Mouse (Mus musculus) spleen, postnatal 10 days (tissue): ENCODE measurements around the gene Jam2.

Experiments used
- DNase-seq, 2 experiments: peaks; one replicate each; pipeline ENCODE4 v3.0.0; 2021 to 2022; ENCODE audit warnings: low spot score in 2 of 2

Jam2 gene

DNA sequence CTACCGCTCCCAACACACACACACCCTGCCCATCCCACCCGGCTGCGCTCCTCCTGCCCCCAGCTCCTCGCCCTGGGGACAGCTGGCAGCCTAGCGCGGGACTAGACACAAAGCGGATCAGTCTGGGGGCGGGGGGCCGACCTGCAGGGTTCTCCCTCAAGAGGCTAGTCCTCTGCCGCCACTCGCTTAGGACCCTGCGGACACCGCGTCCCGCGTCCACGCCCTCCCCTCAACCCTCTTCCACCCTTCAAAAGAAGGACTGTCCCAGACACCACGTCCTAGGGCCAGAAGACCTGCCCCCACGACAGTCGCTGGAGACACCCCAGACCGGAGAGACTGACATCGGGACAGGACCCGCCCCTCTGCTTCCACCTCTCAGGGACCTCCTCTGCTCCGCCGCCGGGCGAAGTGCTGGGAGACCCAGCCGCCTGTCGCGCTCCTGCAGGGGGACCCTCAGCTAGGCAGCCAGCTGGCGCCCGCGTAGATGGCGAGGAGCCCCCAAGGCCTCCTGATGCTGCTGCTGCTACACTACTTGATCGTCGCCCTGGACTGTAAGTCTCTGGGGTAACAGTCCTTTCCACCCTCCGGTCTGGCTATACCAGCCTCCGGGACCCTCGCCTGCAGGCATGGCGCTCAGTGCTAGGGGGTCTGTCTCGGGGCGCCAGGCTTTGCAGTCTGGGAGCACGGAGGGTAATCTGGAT, at the start of gene Jam2:
Jam2 (plus strand) TSS at position 121 of the 701 bp plus-strand sequence.
- peak; percentile 5 to 19 for DNase-seq

DNA sequence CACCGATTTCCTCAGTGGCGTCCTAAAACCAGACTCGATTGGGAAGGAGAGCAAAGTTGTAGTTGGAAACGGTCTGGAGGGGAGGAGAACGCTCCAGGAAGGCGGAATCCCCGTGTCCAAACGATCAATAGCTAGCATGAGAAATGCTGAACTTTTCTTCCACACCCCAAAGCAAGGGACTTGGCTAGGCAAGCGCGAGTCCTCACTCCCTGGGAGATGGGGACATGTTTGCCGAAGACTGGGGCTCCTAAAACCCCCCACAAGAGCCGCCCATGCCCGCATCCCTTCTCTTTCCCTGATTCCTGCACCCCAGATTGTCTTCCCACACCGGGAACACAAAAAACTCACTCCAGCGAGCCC, 39.1 kb upstream of the Jam2 start:
- DNase-seq: no peak

DNA sequence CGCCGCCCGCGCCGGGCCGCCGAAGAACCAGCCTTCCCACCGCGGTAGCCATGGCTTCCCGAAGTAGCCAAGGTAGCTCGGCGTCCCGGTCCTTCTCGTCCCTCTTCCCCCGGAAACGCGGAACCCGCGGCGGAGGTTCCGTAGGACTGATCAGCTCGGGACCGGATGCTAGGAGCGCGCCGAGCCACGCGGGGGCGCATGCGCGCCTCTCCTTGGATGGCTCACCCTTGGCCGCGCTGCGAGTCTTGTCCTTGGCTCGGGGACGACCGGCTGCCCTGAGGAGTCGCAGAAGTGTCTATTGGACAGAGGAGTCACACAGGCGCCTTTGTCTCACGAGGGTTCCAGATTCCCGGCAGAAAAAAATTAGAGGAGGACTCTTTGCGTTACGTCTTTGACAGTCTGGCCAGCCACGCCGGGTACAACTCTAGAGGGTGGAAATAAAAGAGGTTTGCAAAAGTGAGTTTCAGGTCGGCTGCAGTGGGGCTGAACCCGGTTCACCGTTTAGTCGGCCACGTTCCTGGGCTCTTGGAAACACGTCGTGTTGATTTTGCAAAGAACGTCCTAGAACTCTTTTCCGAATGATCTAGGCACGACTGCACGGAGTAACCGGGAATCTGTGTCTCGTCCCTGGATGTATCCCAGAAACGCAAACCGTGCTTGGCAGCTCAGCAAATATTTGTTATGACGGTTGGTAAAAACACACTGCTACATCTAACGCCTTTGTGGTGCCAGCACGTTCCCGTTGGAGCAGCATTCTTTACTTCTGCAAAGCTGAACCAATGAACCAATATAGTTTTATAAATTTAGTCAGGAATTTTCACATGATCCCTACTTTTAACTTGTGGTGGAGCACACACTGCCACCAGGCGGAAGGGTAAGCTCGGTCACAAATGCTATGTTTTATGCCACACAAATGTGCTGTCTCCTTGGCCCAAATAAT, 38.5 kb upstream of the Jam2 start, which contains the start of gene Mrpl39:
Mrpl39 (minus strand) TSS at position 577 of the 940 bp plus-strand sequence.
- DNase-seq: peak; percentile 94 to 95

DNA sequence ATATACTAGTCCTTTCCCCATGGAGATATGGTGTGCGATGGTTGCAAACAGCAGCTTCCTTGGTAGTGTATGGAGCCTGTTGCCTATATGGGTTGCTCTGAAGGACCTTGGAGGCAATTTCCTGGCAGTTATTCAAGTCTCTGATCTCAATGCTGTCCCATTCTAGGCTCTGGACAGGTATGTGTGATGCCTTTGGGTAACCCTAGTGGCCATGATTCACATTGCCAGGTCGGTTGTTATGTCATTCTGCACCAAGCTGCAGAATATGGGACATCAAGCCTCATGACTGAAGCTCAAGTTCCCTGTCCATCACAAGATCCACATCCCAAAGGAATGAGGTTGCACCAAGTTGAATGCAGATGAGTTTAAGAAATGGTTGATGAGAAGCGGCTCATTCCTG, 36.6 kb upstream of the Jam2 start:
- no peak for DNase-seq

DNA sequence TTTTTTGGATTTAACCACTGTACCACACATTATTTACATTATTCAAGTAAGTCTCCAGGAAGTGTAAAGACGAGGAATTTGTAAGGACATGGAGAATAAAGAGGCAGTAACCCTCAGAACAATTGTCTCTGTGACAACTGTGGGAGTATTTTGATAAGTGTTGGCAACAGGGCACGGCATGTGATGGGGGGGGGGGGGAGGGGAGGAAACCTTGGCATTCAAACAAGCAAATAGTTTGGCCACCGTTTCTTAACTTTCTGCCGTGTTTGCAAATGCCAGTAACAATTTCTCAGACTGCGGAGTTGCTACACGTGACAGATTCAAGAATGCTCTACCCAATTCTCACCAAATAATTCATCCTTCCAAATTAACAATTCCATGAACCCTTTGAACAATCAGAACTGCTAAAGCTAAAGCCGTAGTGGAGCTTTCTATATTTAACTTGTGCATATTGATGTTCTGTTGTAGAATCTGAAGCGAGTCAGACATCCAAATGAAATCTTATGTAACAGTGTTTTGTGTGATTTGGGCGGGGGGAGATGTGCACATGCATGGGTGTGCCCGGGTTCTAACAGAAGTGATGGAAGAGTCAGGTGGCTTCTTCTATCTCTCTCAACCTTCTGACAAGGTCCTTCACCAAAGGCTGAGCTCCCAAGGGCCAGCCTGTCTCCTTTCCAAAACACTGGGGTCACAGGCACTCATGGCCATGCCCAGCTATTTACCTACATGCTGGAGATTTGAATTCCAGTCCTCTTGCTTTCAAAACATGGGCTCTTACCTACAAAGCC, 29.0 kb upstream of the Jam2 start:
- no peak for DNase-seq

DNA sequence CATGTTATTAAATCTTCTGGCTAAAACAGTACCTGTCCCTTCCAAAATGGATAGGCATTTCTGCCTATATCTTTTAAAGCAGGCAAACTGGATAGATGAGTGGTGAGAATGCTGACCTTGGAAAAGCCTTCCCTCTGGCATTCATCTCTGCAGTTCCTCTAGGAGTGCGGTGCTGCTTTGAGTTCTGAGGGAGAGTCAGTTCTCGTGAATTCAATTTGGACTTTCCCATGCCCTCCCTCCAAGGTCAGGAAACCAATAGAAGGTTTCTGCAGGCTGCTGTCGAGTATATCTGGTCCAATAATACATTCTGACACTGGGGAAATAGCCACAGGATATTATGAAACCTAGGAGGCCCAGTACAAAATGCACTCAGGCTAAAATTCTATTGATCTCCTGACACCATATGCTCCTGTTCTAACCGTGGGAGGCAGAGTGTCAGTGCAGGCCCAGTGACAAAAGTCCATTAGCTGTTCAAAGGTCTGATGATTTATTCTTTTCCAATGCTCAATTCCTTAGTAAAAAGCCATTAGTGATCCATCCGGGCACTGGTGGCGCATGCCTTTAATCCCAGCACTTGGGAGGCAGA, 28.1 kb upstream of the Jam2 start:
- DNase-seq: no peak

DNA sequence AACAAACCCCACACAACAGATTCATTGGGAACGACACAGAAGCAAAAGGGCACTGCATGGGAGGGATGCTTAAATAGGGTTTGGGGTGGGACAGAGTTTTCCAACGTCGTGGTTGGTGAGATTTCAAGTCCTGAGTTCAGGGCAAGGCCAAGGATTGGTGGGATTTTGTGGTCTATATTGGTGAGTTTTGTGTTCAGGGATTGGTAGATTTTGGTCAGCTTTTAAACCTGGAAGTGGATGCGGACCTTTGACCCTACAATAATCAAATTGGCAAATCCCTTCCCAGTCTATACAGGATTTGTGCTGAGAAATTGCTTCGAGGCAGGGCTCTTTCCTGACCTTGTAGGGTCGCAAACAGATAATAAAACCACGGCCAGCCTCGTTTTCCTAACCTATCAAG, 6.0 kb upstream of the Jam2 start:
- DNase-seq: no peak

DNA sequence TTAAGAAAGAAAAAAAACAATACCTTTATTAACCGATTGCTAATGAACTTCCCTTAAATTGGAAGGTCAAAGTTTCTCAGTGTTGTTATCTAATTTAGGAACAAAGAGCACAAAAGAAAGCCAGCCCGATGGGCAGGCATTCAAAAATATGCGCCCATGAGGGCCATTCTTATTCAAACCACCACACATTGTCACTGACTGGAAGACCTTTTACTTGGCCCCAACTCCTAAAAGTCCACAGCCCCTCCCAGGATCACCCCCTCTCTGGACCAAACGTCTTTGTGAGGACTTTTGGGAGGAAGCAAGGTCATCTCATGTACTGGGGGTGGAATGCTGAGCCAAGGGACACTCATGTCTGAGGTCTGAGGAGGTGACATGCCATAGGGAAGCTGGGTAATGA, 4.7 kb upstream of the Jam2 start:
- DNase-seq: no peak

DNA sequence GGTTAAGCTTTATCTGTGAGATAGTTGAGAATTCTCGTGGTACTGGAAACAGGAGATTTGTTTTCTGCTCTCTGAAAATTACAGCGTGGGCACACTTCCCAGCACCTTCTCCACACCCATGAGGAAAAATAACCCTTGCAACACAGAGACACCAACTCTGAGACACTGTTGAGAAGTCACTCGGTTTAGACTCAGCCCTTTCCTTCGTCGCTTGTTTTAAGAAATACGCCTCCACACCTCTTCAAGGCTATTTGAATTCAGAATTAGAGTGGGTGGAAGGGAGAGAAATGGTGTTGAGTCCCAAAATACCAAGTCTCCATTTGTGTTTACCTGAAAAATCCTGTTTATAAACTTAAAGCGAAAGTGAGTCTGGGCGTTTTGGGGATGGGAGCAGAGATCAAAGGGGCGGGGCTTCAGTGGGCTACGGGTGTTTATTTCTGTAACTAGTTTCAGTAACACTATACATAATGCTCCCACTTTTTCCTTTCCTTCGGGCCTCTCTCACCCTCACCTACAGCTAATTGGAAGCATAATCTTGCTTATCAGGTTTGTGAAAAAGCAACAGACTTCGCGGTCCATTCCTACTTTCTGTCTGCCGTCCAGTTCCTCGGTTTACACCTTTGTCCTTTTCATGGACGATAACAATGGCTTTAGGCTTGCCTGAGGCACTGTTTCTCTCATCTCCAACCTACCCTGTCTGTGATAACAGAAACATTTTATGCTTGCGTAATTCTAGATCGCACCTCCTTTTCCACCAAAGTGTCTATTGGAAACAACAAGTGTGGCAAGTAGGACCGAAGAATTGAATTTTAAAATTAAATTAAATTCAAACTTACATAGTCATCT, 4.1 kb upstream of the Jam2 start:
- no peak for DNase-seq

DNA sequence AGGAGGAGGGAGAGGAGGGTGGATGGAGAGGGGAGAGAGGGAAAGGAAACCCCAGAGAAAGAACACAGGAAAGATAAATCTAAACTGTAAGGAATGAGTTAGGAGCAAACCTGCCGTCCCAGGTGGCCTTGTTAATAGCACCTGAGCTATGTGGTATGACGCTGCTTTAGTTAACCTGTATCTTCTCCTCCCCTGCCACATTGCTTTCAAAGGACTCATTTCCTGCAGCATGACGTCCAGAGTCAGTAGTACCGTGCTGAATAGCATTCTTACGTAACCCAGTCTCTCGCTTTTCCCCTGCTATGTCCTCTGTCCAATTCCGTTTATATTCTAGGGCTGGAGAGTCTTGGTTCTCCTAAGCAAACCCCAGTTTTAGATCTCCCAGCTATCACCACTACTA, 3.0 kb upstream of the Jam2 start:
- no peak for DNase-seq

DNA sequence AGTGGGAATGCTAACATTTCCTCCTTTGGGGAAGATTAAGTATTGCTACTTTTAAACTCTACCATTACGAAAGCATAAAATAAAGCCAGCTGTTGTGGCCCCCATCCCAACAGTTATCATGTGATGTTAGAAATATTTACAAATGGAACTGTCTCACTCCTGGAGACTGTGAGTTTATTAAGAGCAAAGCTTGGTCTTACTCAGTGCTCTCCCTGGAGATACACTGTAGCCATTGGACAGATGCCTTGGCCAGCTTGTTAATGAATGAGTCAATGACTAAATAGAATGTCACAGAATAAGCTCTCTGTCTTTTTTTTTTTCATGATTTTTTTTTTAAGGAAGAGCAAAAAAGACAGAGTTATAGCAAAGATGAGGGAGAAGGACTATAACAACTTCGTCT, 2.5 kb upstream of the Jam2 start:
- DNase-seq: no peak

DNA sequence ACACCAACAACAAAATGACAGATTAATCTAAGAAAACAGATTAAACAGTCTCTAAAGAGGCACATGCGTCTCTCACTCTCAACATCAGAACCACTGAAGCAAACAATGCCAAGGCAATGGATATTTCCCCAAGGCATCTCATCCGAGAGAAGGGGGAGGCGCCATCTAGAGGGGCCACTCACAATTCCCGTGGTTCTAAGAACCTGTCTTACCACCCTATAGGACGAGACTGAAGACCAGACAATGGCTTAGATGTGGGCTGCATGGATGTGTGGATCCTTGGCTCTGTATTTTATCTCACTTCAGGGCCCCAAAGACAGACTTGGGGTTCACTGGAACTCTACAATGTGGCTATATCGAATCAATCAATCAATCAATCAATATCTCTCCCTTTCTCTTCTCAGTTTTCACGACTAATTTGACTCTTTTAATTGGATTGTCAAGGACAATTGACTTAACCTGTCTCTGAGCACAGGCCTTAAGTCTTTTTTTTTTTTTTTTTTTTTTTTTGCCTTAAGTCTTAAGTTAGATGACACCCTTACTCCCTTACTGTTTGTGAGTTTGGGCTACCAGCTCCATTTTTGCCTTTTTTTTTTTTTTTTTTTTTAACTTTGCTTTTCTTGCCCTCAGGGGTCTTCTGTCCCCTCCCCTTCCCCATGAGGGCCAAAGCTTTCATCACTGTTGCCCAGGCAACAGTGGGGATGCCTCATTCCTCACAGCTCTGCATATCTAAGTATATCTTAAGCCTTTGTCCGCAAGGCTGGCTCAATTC, 1.2 kb upstream of the Jam2 start:
- DNase-seq: no peak

DNA sequence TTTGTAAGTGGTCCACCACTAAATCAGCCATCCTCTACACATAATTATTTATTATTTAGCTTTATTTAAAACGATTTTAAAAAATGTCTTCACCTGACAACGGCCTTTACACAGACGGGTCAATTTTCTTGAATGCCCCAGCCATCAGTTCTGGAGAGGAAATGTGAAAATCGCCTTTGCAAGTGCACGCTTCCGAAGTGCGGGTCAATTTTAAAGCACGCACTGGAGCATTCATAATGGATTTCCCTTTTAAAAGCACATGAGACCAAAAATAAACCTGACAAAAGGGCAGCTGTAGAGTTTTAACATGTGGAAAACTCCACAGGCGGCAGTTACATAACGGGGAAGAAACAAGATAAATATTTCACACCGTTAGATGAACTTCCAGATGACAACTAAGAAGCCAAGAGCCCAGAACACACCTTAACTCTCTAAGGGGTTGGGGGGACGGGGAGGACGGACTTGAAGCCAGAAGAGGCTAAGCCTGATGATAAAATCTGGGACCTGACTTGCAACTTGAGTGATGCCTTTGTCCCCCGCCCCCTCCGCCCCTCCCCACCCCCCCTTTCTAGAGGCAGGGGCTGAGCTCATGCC, 558 bp upstream of the Jam2 start:
- DNase-seq: no peak

DNA sequence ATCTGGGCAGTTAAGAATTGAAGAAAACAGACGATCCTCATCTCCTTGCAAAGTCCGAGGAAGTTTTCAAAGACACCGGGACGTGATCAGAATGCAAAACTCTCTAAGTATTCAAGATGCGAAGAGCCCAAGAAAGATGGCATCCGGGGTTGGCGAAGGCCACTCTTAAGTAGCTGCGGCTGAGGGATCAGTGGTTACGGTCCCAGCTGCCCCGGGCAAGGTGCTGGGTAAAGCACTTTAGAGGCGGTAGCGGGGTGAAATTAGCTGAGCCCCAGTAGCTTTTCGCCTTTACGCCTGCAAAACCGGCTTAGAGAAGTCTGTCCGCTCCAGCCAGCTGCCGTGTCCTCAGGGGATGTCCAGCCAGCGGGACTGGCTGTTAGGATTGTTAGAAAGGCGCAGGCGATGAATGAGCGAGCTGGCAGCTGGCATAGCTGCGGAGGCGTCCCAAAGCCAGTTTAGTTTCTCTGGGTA, 873 bp downstream of the Jam2 start:
- no peak for DNase-seq

DNA sequence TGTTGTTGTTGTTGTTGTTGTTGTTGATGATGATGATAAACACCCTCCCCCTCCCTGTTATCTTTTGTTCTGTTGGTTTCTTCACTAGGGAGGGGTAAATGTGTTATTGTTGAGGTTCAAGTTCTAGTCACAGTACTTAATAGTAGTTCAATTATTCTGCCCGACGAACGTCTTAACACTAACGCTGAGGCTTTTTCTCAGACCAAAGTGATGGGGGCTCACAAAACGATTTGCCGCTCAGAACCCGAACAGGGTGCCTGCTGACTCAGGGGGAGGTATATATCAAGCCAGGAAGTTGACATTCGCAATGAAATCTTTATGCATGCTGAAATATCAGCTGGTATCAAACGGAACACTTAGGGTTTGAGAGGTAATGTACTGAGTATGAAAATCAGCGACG, 1.4 kb downstream of the Jam2 start:
- no peak for DNase-seq

DNA sequence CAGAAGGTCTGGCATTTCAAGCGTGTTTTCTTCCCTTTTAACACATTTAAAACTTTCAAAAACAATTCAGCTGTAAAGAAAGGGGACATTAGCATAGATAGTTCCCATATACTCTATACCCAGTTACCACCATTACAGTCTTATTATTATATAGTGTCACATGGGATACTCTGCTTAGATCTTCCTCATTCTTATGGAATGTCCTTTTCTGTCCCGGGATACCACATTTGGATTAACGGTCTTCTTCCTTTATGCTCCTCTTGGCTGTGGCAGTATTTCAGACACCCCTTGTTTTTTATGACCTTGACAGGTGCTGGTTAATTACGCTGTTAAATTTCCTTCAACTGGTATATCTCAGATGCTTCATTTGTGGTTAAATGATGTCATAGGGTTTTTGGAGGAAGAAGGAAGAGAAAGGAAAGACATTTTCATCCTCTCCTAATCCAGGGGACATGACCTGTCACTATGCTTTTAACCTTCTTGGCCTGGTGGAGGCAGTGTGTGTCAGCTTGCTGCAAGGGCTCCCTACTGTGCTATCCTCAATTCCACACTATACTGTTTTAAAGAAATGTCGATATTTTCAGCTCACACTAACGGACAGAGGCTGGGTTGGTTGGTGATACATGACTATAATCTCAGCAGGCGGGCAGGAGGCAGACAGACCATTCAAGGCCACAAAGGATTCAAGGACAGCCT, 2.3 kb downstream of the Jam2 start:
- no peak for DNase-seq

DNA sequence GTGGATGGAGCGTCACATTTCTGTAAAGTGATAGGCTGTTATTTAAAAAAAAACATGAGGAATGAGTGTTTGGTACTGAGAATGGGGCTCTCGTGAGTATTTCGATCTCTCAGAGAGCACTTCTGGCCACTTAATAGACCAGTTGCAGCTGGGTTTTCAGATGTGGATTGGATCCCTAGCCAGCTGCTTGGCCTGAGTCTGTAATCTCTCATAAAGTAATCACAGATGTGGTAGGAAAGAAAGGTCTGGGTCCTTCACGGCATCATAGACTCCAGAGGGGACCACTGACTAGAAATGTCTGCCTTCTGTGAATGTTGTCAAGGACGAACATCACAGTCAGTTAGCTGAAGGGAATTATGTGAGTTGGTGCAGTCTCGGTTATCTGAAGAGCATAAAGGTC, 4.5 kb downstream of the Jam2 start:
- no peak for DNase-seq

DNA sequence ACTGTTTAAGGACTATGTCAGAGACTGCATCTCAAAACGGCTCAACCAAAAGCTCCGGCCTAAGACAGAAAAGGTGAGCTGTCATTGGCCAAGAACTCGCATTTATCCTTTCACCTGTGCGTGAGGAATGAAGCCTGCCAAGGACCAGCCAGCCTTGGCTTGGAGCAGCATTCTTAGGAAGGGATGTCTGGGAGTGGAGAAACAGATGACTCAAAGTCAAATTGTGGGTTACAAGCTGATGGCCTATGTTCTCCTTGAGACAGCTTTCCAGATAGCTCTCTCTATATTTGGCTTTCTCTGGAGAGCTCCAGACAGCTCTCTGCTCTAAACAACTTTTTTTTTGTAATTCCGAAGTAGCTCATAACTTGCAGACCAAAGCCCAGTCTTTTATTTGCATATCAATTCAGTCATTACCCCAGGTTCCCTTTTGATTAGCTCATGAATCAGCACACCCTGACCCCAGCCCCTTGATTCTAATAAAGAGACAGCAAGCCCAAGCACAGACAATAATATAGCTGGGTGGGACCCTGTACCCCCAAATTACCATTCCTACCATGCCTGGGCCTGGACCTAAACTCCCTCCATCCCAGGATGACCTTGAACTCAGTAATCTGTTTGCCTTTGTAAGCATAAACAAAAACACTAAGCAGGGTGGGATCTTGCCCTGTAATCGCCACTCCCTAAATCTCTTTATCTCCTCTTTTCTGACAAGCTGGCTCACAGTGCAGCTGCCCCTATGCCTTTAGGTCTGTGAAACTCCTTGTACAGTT, 5.1 kb downstream of the Jam2 start:
- DNase-seq: no peak
